Mouse (Mus musculus) cerebellum, adult 11-12 months (tissue): ENCODE measurements around the gene Olfr1346.
"Not testable (repeated sequence)": the region's sequence is repeated elsewhere in the genome, so short reads cannot be mapped to it uniquely, and the experiment has no call there.

Experiments
- DNase-seq: peaks from one replicate; pipeline ENCODE4 v3.0.0; 2022

Gene Olfr1346

DNA sequence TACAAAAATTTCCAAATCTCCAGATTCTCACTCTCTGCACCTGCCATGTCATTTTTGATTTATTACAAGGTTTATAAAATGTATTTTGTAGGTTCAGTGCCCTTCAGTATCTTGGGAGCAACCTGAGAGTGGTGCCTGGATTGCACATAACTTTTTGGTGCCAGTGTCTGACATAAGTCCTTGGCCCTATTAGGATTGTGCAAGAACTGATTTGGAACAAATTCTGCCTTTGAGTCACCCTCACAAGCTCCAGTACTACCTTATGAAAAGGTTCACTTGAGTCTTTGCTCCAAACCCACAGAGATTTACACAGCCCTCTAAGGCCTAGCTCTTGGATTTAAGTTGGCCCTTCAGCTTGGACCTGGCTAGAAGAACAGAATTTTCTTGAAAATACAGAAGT is at the start of gene Olfr1346:
Gene Olfr1346, plus strand, starts transcription at position 151 of the 400 bp plus-strand sequence.
- no peak for DNase-seq

DNA sequence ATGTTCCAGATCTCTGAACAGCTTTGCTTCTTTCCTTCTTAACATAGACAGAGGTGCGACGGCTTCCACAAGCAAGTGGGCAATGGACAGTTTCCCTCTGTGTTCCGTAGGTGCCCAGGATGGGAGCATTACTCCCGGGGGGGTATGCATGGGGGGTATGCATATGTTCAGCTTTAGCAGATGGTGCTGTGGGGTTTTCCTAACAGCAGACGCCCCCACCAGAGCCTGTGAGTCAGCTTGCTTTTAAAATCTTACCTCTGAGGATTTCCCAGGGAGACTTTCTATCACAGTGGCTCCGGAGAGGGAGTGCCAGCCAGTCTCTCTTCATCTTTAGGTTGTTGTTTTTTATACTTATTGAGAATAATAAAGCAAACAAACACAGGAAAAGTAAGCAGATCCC is 47.0 kb upstream of the Olfr1346 start:
- DNase-seq: no peak

DNA sequence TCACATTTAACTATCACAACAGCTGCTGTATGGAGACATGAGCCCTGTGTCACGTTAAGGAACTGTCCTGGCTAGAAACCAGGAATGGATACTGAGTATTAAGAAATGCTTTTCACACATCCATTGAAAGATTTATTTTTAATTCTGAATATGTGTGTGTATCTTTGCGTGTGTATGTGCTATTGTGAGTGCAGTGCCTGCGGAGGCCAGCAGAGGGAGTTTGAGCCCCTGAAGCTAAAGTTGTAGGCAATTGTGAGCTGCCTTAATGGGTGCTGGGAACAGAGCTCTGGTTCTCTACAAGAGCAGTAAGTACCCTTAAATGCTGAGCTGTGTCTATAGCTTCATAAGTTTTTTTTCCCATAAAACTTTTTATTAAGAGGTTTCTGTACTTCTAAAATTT is 37.5 kb upstream of the Olfr1346 start:
- DNase-seq: no peak

DNA sequence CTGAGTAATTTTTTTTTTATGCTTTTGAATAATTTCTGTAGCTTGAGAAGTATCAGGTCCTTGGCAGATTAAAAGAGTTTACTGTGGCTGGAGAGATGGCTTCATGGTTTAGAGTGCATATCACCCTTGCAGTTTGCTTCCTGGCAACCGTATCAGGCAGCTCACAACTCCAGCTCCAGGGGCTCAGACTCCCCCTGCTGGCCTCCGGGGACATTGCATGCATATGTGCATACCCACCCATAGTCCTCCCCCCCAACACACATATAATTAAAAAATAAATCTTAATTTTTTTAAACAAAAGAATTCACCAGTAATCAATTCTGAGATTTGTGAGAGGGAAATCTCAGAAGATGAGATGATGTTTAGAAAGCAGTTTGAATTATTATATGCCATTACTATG is 36.6 kb upstream of the Olfr1346 start:
- DNase-seq: no peak

DNA sequence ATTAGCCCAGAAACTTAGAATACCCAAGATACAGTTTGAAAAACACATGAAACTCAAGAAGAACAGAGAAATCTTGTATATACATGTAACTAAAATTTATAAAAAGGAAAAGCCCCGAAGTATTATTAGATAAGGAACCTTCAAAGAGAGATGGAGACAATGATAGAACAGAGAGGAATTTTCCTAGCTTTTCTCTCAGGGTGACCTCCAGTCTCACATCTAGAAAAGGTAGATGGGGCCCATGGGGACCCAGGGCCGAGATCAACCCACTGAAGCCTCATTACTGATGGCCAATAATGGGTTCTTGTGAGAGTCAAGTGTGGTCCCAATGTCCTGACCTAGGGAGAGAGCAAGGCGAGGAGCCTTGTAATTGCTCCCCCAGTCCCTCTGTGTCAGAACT is 28.5 kb upstream of the Olfr1346 start, which contains the start of gene Olfr1344:
Gene Olfr1344, plus strand, starts transcription at position 301 of the 400 bp plus-strand sequence.
- no peak for DNase-seq

DNA sequence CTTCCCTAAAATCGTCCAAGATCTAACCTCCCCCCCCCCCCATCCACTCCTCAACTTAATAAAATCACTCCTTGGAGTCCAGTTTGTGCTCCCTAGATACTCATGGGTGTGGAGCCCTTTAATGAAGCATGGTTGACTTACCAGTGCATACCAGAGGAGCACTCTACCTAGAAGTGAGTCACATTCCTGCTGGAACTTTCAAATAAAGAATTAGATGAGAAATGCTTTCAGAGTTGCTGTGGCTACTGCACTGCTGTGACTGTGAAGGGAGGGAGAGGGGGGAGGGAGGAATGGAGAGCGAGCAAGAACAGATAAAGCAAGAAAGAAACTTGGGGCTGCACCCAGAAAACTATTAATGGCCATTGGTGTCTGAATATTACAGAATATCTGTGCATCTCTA is 25.7 kb upstream of the Olfr1346 start:
- no peak for DNase-seq

DNA sequence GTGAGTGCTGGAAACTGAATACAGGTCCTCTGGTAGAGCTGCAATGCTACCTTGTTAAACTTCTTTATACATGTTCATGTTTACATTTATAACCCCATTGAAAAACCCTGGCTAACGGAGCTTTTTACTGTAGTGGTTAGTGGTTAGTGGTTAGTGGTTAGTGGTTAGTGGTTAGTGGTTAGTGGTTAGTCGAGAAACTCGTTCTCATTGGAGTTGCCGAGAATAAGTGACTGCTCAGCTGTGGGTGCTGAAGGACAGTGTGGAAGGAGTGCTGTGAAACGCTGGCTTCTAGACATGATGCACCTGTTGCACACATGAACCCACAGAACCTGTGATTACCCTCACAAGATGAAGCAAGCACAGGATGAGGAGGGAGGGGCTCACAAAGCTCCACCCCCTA is 19.1 kb upstream of the Olfr1346 start:
- no peak for DNase-seq

DNA sequence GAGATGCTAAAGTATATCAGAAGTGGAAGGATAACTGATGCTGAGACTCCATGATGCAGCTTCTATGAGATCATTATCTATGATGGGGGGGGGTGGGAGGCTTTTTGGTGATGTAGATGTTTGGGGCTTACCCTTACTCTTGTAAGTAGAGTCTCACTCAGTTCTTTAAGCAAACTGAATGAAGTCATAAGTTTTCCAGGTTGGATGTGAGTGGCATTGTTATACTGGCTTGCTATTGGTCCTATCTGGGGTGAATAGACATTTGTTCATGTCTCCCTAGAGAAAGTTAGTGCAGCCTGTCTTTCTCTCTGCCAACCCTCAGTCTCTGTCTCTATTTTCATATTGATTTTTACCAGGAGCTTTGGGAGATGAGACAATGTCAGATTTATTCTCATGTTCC is 11.0 kb upstream of the Olfr1346 start, which contains the start of gene Olfr1336:
Gene Olfr1336, plus strand, starts transcription at position 301 of the 400 bp plus-strand sequence.
- DNase-seq: no peak

DNA sequence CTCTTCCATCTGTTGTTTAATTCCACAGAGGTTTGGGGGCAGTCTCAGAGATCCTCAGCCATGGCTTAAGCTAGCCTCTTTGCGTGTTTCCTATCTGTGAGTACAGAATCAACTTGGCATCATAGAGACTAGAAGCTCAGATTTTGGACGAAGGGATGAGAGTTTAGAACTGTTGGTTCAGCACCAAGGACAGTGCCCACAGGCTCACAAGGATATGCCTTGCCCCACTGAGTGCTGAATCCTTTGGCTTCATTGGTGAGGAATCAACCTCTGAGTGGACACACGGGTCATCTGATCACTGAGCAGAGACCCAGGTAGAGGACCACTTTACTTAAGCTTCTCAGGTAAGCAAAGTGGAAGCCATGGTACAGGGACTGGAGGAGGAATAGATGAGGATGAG is 10.5 kb upstream of the Olfr1346 start:
- no peak for DNase-seq

DNA sequence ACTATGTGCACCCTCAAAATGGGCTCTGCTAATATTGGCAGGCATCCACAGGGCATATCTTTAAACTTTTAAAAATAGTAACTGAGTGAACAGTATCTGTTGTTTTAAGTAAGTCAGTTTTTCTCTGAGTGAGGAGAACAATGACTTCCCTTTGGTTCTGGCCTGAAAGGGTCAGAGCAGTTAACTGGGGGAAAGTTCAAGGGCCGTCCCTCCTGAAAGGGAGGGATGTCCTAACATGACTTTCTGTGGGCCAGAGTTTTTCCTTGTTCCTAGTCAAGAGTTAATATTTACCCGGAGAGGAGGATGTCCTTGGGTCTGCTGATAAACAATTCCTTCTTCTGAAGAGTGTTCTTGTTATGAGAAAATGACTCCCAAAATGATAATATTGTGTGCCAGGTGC is 10.7 kb downstream of the Olfr1346 start:
- DNase-seq: not testable (repeated sequence)

DNA sequence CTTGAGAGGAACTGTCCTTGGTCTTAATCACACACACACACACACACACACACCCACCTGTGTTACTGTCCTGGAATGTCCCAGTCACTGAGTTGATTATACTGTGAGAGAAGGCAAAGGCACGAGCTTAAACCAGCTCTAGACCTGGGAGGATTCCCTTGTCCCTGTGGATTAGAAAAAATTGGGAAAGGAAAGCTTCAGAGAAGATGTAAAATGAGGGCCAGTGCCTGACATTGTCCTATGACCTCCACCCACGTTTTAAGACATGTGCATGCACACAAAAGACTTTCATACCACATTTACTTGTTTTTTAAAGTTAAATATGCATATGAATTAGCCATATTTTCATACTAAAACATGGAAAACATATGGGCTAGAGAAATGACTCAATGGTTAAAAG is 19.9 kb downstream of the Olfr1346 start, which contains the start of gene Olfr5:
Gene Olfr5, minus strand, starts transcription at position 101 of the 400 bp plus-strand sequence.
- no peak for DNase-seq

DNA sequence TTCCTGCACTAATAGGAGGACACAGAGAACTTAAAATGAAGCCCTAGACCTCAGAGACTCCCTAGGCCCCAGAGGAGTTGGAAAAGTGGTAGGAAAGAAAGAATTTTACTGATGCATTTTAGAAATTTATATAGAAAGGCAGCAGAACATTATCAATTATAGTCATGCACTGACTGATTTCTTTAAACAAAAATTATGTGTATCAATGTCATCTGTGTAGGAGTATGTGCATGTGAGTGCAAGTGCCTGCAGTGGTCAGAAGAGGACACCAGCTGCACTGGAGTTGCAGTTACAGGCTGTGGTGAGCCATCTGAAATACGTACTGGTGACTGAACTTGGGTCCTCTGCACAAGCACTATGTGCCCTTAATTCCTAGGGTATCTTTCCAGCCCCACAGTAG is 32.8 kb downstream of the Olfr1346 start, which contains the start of gene Olfr1347:
Gene Olfr1347, minus strand, starts transcription at position 101 of the 400 bp plus-strand sequence.
- no peak for DNase-seq

DNA sequence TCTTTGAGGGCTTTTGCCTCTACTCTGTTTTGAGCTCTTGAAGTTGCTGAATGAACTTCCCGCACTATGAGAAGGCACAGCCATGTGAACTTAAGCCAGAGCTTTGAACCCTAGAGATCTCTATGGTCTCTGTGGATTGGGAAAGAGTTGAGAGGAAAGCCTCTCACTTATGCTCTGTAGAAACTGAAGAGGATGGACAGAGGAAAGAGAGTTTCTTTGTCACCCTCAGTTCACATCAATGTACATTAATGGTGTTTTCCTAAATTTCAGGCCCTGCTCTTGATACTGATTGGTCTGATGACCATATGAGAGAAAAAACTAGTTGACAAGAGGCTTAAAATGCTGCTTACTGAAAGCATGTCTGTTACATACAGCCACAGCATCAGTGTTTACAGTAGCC is 41.7 kb downstream of the Olfr1346 start, which contains the start of gene Olfr1348:
Gene Olfr1348, minus strand, starts transcription at position 101 of the 400 bp plus-strand sequence.
- no peak for DNase-seq

DNA sequence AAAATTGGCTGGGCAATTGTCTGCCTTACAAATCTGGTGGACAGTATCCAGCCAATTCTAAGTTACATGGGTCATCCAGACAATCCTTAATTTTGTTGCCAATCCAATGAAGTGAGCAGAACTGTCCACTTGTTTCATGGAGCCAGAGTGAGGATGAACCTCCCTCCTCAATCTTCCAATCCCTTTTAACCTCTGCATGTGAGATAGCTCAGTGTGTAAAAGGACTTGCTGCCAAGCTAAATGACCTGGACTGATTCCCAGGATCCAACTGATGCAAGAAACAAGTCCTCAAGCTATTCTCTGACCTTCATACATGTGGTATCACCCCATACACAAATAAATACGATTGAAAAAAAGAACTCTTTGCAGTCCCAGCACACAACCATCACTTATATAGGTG is 54.8 kb downstream of the Olfr1346 start:
- no peak for DNase-seq

DNA sequence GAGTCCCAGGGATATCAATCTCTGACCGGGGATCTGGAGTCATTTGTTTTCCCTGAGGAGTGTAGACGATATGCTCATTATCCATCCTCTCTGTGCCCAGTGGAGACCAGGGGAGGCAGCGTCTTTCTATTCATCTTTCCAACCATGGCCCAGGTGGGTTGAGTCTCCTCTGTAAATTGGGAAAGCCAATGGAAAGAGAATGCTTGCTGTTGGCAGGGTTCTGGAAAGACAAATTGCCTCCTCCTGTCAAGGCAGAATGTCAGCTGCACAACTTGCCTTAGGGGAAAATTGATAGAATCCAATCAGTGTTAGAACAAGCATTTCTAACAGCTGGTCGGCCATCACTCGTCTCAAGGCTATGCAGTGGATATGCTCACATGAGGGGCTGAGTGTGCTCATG is 55.9 kb downstream of the Olfr1346 start, which contains the start of gene Olfr1349:
Gene Olfr1349, minus strand, starts transcription at position 101 of the 400 bp plus-strand sequence.
- no peak for DNase-seq

DNA sequence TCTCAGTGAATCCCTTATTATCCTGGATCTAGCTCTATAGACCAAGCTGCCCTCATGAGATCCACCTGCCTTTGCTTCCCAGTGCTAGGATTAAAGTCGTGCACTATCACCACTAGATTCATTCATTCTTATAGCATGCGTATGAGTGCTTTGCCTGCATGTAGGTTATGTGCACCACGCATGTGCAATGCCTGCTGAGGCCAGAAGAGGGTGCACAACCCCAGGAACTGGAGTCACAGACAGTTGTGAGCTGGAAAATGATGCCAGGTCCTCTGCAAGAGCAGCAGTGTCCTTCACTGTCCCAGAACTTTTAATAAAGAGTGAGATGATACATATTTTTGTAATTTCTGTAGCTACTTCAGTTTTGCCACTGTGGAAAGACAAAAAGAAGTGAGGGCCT is 58.1 kb downstream of the Olfr1346 start:
- DNase-seq: no peak

DNA sequence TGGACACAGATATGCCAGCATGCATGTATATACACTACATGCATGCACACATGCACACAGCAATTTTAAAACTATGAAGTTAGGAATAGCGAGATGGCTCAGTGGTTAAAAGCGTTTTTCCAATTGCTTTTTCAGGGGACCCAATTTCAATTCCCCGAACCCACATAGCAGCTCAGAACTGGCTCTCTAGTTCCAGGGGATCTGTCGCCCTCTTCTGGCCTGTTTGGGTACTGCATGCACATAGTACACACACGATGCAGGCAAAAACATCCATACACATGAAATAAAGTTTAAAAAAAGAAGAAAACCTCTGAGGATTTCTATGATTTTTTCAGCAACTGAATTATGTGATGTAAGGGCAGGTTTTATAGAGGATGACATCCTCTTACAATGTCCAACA is 59.2 kb downstream of the Olfr1346 start:
- no peak for DNase-seq
